Mouse (Mus musculus): ENCODE measurements around the gene Gm37240.

The Gm37240 gene

GRCm38 (mm10) chr3:84467419-84468110 is 1419.8 kb downstream of the Gm37240 start:
- no peak for DNase-seq (ENCODE audit: low read depth)

GRCm38 (mm10) chr3:84465822-84466500 is 1421.4 kb downstream of the Gm37240 start:
- DNase-seq (ENCODE audit: low read depth), result no peak

GRCm38 (mm10) chr3:84461687-84462086 is 1425.6 kb downstream of the Gm37240 start:
- DNase-seq (ENCODE audit: low read depth), result no peak

GRCm38 (mm10) chr3:84460952-84461351 is 1426.4 kb downstream of the Gm37240 start:
- DNase-seq (ENCODE audit: low read depth), result no peak

DNA sequence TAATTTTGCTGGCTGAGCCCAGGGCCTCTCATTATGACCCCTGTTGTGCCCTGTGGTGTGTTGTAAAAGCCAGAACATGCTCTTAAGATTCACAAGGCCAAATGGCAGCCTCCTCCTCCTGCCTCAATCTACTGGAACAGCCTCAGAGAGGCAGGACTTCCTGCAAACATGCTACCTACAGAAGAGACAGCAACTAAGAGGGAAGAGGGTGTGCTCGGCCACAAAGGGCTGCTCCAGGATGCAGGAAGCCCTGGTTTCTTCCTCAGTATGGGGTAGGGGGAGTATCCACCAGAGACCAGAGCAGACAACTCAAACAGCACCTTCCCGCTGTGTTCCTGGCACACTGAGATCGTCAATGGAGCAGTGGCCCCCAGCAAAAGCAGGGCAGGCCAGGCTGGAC is 1426.8 kb downstream of the Gm37240 start:
- DNase-seq (ENCODE audit: low read depth), result no peak

DNA sequence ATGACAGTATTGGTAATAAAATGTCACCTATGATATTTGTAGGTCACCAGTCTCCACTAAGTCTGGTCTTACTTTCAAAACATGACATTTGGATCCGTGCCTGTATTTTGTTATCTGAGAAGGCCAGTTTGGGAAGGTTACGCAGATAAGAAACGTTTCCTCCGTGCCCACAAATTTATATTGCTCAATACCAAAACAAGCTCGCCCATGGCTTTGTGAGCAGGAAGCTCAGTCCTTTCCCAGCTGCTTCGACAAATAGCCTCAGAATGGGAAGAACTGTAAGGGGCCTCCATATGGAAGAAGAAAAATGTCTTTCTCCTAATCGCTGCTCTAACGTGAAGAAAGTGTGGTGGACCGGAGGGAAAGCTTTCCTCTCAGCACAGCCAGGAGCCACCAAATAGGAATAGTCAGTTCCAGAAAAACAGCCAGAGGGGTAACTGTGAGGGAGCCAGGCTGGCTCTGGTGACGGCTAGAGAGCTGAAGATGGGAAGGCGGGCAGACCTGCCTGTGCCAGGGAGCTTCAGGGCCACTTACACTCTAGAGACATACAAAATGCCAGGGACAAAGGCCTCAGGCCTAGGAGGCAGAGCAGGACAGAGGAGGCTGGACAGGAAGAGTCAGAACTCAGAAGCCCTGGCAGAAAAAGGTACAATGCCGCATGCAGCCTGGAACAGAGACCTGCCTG is 1431.4 kb downstream of the Gm37240 start:
- DNase-seq (ENCODE audit: low read depth), result no peak

DNA sequence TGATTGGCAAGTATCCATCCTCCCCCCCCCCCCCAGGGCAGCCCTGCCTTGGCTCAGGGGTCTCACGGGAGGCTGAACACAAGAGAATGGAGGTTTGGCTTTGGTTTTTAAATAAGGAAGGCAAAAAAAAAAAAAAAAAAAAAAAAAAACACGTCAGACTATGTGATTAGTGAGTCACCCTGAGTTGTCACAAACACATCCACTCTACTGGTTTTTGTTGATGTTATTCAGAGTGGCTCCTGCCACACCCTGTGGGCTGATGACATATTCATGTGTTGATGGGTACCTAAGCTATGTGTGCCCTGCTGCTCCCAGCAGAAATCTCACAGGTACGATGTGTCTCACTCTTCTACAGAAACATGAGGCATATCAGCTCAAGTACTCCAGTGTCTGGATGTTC is 1436.7 kb downstream of the Gm37240 start:
- no peak for DNase-seq (ENCODE audit: low read depth)

GRCm38 (mm10) chr3:84449015-84449414 is 1438.3 kb downstream of the Gm37240 start:
- DNase-seq (ENCODE audit: low read depth), result no peak

DNA sequence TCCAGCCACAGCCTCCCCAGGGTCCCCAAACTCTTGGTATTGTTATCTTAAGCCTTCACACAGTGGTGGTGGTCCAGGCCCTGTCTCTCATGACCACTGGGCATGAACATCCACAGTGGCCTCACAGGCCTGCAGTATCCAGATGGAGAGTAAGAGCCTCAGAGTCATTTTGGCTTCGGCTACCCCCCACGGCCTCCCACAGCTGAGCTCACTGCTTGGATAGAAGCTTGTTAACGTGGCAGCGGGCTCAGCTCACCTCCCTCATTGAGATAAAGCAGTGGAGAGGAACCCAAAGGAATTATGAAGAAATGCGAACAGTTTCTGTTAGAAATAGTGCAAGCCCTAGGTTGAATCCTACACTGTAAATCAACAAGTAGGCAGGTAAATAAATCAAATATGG is 1439.5 kb downstream of the Gm37240 start:
- DNase-seq (ENCODE audit: low read depth), result no peak

Data from fibroblast of lung, adult 2 months (primary cell).